Mouse (Mus musculus) MEL (cell line): ENCODE data around the gene Myo18b. TPM values are rescaled to one million over a fixed set of nuclear protein-coding genes. Genes with fewer than 3 reads are reported as not detected.

Source experiments
- DNase-seq: peaks from one replicate; pipeline ENCODE4 v3.0.0; 2011; ENCODE audit warnings: low read depth, low spot score
- H3K27ac ChIP-seq: 2 replicates; pipeline ENCODE4 v1.5.1; 2012; ENCODE audit warnings: low read depth, mild to moderate bottlenecking, control low read depth, low read length, moderate library complexity; ENCODE audit not compliant: control insufficient read depth
- H3K27me3 ChIP-seq, 2 experiments: fragments of 150-350 bp in 1 of 2; sonication (generic) in 1 of 2; 2 replicates each; pipeline ENCODE4 v1.6.1; 2012; ENCODE audit warnings: low read length in 2 of 2, mild to moderate bottlenecking in 2 of 2, improper control_type of control experiment in 1 of 2, moderate library complexity in 1 of 2; ENCODE audit not compliant: insufficient read depth in 2 of 2, control insufficient read depth in 1 of 2
- H3K36me3 ChIP-seq, 2 experiments: 2 replicates each; pipeline ENCODE4 v1.6.1; 2012 to 2014; ENCODE audit warnings: low read length in 2 of 2, improper control_type of control experiment in 1 of 2, inconsistent platforms in 1 of 2, mild to moderate bottlenecking in 1 of 2; ENCODE audit not compliant: insufficient read depth in 2 of 2, control insufficient read depth in 1 of 2
- H3K4me1 ChIP-seq, 2 experiments: fragments of 150-350 bp in 1 of 2; sonication (generic) in 1 of 2; 2 replicates each; pipeline ENCODE4 v1.6.1; 2012; ENCODE audit warnings: low read length in 2 of 2, improper control_type of control experiment in 1 of 2, mild to moderate bottlenecking in 1 of 2; ENCODE audit not compliant: insufficient read depth in 2 of 2, control insufficient read depth in 1 of 2
- H3K4me3 ChIP-seq, 2 experiments: fragments of 150-350 bp in 1 of 2; sonication (generic) in 1 of 2; 2 replicates each; pipeline ENCODE4 v1.5.1; 2012; ENCODE audit warnings: low read depth in 2 of 2, low read length in 2 of 2, mild to moderate bottlenecking in 2 of 2, moderate library complexity in 2 of 2, control low read depth in 1 of 2, improper control_type of control experiment in 1 of 2; ENCODE audit not compliant: control insufficient read depth in 1 of 2, insufficient read depth in 1 of 2
- H3K79me2 ChIP-seq: 2 replicates; pipeline ENCODE4 v1.6.1; 2012; ENCODE audit warnings: mild to moderate bottlenecking, low read length, moderate library complexity; ENCODE audit not compliant: control insufficient read depth, poor library complexity, insufficient read depth
- H3K9ac ChIP-seq: 2 replicates; pipeline ENCODE4 v1.6.1; 2012; ENCODE audit warnings: low read depth, mild to moderate bottlenecking, control low read depth, low read length, moderate library complexity; ENCODE audit not compliant: control insufficient read depth, poor library complexity, severe bottlenecking
- H3K9me3 ChIP-seq: fragments of 150-350 bp; sonication (generic); replicated peaks from 2 replicates; pipeline ENCODE4 v1.6.1; 2012; ENCODE audit warnings: mild to moderate bottlenecking, low read length, improper control_type of control experiment, moderate library complexity; ENCODE audit not compliant: insufficient read depth
- ETS1 ChIP-seq: IDR thresholded peaks from 2 replicates; pipeline ENCODE4 v1.6.1; 2012; ENCODE audit warnings: low read depth, mild to moderate bottlenecking, inconsistent platforms, low read length, improper control_type of control experiment, moderate library complexity
- GABPA ChIP-seq: IDR thresholded peaks from 2 replicates; pipeline ENCODE4 v1.6.1; 2012; ENCODE audit warnings: low read depth, mild to moderate bottlenecking, inconsistent platforms, low read length, improper control_type of control experiment, moderate library complexity
- GATA1 ChIP-seq: IDR thresholded peaks from 2 replicates; pipeline ENCODE4 v1.6.1; 2011; ENCODE audit warnings: low read depth, low read length, improper control_type of control experiment
- HCFC1 ChIP-seq: IDR thresholded peaks from 2 replicates; pipeline ENCODE4 v1.6.1; 2012; ENCODE audit warnings: low read depth, mild to moderate bottlenecking, inconsistent platforms, low read length, improper control_type of control experiment, moderate library complexity
- JUND ChIP-seq: IDR thresholded peaks from 2 replicates; pipeline ENCODE4 v1.6.1; 2011; ENCODE audit warnings: low read depth, mild to moderate bottlenecking, improper control_type of control experiment, low read length
- MAFK ChIP-seq: IDR thresholded peaks from 2 replicates; pipeline ENCODE4 v1.6.1; 2011; ENCODE audit warnings: low read depth, mild to moderate bottlenecking, low read length, improper control_type of control experiment, borderline replicate concordance
- MAZ ChIP-seq: IDR thresholded peaks from 2 replicates; pipeline ENCODE4 v1.6.1; 2012; ENCODE audit warnings: low read depth, mild to moderate bottlenecking, inconsistent platforms, low read length, improper control_type of control experiment
- MXI1 ChIP-seq: IDR thresholded peaks from 2 replicates; pipeline ENCODE4 v1.6.1; 2011; ENCODE audit warnings: mild to moderate bottlenecking, low read depth, low read length, improper control_type of control experiment
- POLR2A ChIP-seq, 2 experiments: IDR thresholded peaks; 2 replicates each; pipeline ENCODE4 v1.6.1; 2011 to 2012; ENCODE audit warnings: low read length in 2 of 2, mild to moderate bottlenecking in 2 of 2, control low read depth in 1 of 2, improper control_type of control experiment in 1 of 2, low read depth in 1 of 2, moderate library complexity in 1 of 2; ENCODE audit not compliant: control insufficient read depth in 1 of 2, insufficient read depth in 1 of 2, poor library complexity in 1 of 2
- POLR2AphosphoS5 ChIP-seq: IDR thresholded peaks from 2 replicates; pipeline ENCODE4 v1.6.1; 2012; ENCODE audit warnings: low read depth, borderline replicate concordance, mild to moderate bottlenecking, inconsistent platforms, low read length, moderate library complexity, mixed read lengths
- RAD21 ChIP-seq: IDR thresholded peaks from 2 replicates; pipeline ENCODE4 v1.6.1; 2011; ENCODE audit warnings: mild to moderate bottlenecking, low read depth, low read length, improper control_type of control experiment
- RCOR1 ChIP-seq: IDR thresholded peaks from 2 replicates; pipeline ENCODE4 v1.6.1; 2012; ENCODE audit warnings: low read depth, mild to moderate bottlenecking, inconsistent platforms, low read length, improper control_type of control experiment
- USF1 ChIP-seq: IDR thresholded peaks from 2 replicates; pipeline ENCODE4 v1.6.1; 2014; ENCODE audit warnings: low read depth, mild to moderate bottlenecking, inconsistent platforms, low read length, improper control_type of control experiment, moderate library complexity
- USF2 ChIP-seq, 2 experiments: IDR thresholded peaks; 2 replicates each; pipeline ENCODE4 v1.6.1; 2011 to 2012; ENCODE audit warnings: improper control_type of control experiment in 2 of 2, low read length in 2 of 2, borderline replicate concordance in 1 of 2, inconsistent platforms in 1 of 2, low read depth in 1 of 2, mild to moderate bottlenecking in 1 of 2; ENCODE audit not compliant: insufficient read depth in 1 of 2
- ZMIZ1 ChIP-seq: IDR thresholded peaks from 2 replicates; pipeline ENCODE4 v1.6.1; 2012; ENCODE audit warnings: low read depth, mild to moderate bottlenecking, inconsistent platforms, low read length, improper control_type of control experiment, moderate library complexity
- polyA plus RNA-seq, 2 experiments: library from polyadenylated mRNA; stranded (reverse) in 1 of 2; unstranded in 1 of 2; fragments of >175 nt in 1 of 2; fragments of >200 nt in 1 of 2; gene quantifications; 2 replicates each; pipeline versions ENCODE4 v1.2.1 to v1.2.4; 2012; ENCODE audit warnings: low replicate concordance in 2 of 2, low read depth in 1 of 2; ENCODE audit not compliant: insufficient read length in 2 of 2, insufficient read depth in 1 of 2, missing spikeins in 1 of 2
- total RNA-seq: library from RNA; depleted of rRNA; stranded (reverse); fragments of 300-350 nt; gene quantifications from 2 replicates; pipeline ENCODE4 v1.2.3, GENCODE M21; 2012

Myo18b gene
- total and polyA plus RNA-seq, 3 experiments, result not detected

DNA sequence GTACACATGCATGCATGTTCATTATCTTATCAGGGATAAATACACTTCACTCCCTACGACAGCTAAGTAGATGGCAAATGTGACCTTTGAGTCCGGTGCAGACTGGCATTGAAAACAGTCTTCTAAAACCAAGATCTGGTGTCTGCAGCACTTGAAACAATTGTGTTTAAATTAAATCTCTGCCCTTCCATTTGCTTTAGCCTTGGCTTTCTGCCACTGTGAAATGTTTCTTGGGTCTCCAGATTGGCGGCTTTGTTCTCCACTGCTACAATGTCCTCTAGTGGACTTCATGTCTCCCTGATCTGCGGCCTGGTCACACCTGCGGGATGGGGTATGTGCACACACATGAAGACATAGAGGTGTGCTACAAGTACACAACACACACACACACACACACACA lies 221.4 kb downstream of the Myo18b start:
- TF ChIP-seq GATA1 (no peak), MXI1 (no peak), MAZ (no peak), USF2 (IDR thresholded peaks at IDR 0.05; ENCODE audit: borderline replicate concordance in 1 of 2, insufficient read depth in 1 of 2, low read depth in 1 of 2, low read length in 2 of 2) (no peak)
- Histone ChIP-seq H3K4me1 (no peaks in the 10 kb centered on the region), H3K27ac (no peak overlapping the region), H3K79me2 (no peaks in the 10 kb centered on the region), H3K9ac (no peak overlapping the region), H3K4me3 (no peak overlapping the region), H3K9me3 (no peaks in the 10 kb centered on the region), H3K27me3 (no peaks in the 10 kb centered on the region), H3K36me3 (no peaks in the 10 kb centered on the region)
- DNase-seq, result no peak

- no peaks in the 10 kb centered on the region for H3K9me3 ChIP-seq
These were observed 223.7 kb downstream of the Myo18b start for GRCm38 (mm10) chr5:112672457-112672856.

DNA sequence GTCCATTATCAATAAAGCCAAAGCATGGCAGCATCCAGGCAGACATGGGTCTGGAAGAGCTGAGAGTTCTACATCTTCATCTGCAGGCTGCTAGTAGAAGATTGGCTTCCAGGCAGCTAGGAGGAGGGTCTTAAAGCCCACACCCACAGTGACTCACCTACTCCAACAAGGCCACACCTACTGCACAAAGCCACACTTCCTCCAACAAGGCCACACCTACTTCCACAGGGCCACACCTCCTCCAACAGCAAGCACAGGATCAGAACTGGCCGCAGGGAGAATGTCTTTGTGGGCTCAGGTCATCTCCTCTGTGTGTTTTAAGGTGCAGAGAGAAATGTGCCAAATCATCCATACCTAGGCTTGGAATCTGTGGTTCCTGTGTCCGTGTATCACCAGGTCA lies 224.2 kb downstream of the Myo18b start:
- no peaks in the 10 kb centered on the region for H3K9me3 ChIP-seq
- no peak overlapping the region for H3K27ac ChIP-seq
- H3K79me2 ChIP-seq, result no peaks in the 10 kb centered on the region
- no peak overlapping the region for H3K4me3 ChIP-seq
- H3K9ac ChIP-seq, result no peak overlapping the region
- no peaks in the 10 kb centered on the region for H3K36me3 ChIP-seq
- H3K27me3 ChIP-seq, result no peaks in the 10 kb centered on the region
- DNase-seq, result no peak
- no peaks in the 10 kb centered on the region for H3K4me1 ChIP-seq
- TF ChIP-seq GABPA, result no peak
- no peak for TF ChIP-seq USF1
- no peak for TF ChIP-seq HCFC1
- no peak for TF ChIP-seq POLR2A (IDR thresholded peaks at IDR 0.05; ENCODE audit: control insufficient read depth in 1 of 2, insufficient read depth in 1 of 2, low read depth in 1 of 2, low read length in 2 of 2, poor library complexity in 1 of 2)
- TF ChIP-seq MAZ, result no peak
- no peak for TF ChIP-seq ETS1
- no peak for TF ChIP-seq RAD21
- no peak for TF ChIP-seq JUND
- no peak for TF ChIP-seq ZMIZ1
- TF ChIP-seq RCOR1, result no peak
- TF ChIP-seq MAFK, result no peak
- no peak for TF ChIP-seq USF2 (IDR thresholded peaks at IDR 0.05; ENCODE audit: borderline replicate concordance in 1 of 2, insufficient read depth in 1 of 2, low read depth in 1 of 2, low read length in 2 of 2)

More at GRCm38 (mm10) chr5:112672457-112672856, 223.7 kb downstream of the Myo18b start:
- no peak overlapping the region for H3K9ac ChIP-seq
- no peak overlapping the region for H3K4me3 ChIP-seq
- no peaks in the 10 kb centered on the region for H3K4me1 ChIP-seq
- no peaks in the 10 kb centered on the region for H3K36me3 ChIP-seq
- H3K27me3 ChIP-seq, result no peaks in the 10 kb centered on the region
- H3K79me2 ChIP-seq, result no peaks in the 10 kb centered on the region
- TF ChIP-seq POLR2AphosphoS5, result no peak
- no peak overlapping the region for H3K27ac ChIP-seq
- no peak for DNase-seq
